Mouse (Mus musculus) myocyte (in vitro differentiated cells): ENCODE data around the gene Rnf216. TPM values are rescaled to one million over a fixed set of nuclear protein-coding genes. Genes with fewer than 3 reads are reported as not detected.

Experiments
- H3K27me3 ChIP-seq: one replicate; pipeline ENCODE4 v1.6.1; 2011; ENCODE audit not compliant: control insufficient read depth, insufficient read depth, insufficient read length
- H3K36me3 ChIP-seq: one replicate; pipeline ENCODE4 v1.6.1; 2011; ENCODE audit not compliant: control insufficient read depth, insufficient read depth
- H3K4me2 ChIP-seq: one replicate; pipeline ENCODE4 v1.6.1; 2011; ENCODE audit warnings: low read depth, control low read depth
- H3K4me3 ChIP-seq: one replicate; pipeline ENCODE4 v1.5.1; 2011; ENCODE audit warnings: mild to moderate bottlenecking, control low read depth, moderate library complexity
- H3K79me2 ChIP-seq: one replicate; pipeline ENCODE4 v1.6.1; 2011; ENCODE audit not compliant: control insufficient read depth, insufficient read depth
- H3ac ChIP-seq: one replicate; pipeline ENCODE4 v1.6.1; 2011; ENCODE audit not compliant: control insufficient read depth, insufficient read length
- CEBPB ChIP-seq: IDR thresholded peaks from 2 replicates; pipeline ENCODE4 v1.6.1; 2011; ENCODE audit warnings: mild to moderate bottlenecking, moderate library complexity; ENCODE audit not compliant: poor library complexity, insufficient read depth, severe bottlenecking
- E2F4 ChIP-seq: IDR thresholded peaks from one replicate; pipeline ENCODE4 v1.6.1; 2011; ENCODE audit warnings: mild to moderate bottlenecking, control low read depth, moderate library complexity; ENCODE audit not compliant: insufficient read depth
- MAX ChIP-seq: IDR thresholded peaks from one replicate; pipeline ENCODE4 v1.6.1; 2011; ENCODE audit warnings: low read depth, mild to moderate bottlenecking, control low read depth
- MYOD1 ChIP-seq, 3 experiments: IDR thresholded peaks; one replicate each; pipeline ENCODE4 v1.6.1; 2011; ENCODE audit warnings: control low read depth in 2 of 3, low read depth in 2 of 3, mild to moderate bottlenecking in 2 of 3, moderate library complexity in 1 of 3; ENCODE audit not compliant: insufficient read length in 2 of 3, control insufficient read depth in 1 of 3
- MYOG ChIP-seq, 3 experiments: IDR thresholded peaks; one replicate each; pipeline ENCODE4 v1.6.1; 2011; ENCODE audit warnings: control low read depth in 2 of 3, low read depth in 2 of 3, mild to moderate bottlenecking in 2 of 3; ENCODE audit not compliant: insufficient read length in 2 of 3, control insufficient read depth in 1 of 3, insufficient read depth in 1 of 3
- POLR2A ChIP-seq: IDR thresholded peaks from one replicate; pipeline ENCODE4 v1.6.1; 2011; ENCODE audit warnings: low read depth, mild to moderate bottlenecking, control low read depth, moderate library complexity; ENCODE audit not compliant: insufficient read length
- POLR2AphosphoS2 ChIP-seq: IDR thresholded peaks from one replicate; pipeline ENCODE4 v1.6.1; 2011; ENCODE audit warnings: low read depth, control low read depth; ENCODE audit not compliant: insufficient read length
- REST ChIP-seq: IDR thresholded peaks from one replicate; pipeline ENCODE4 v1.6.1; 2011; ENCODE audit warnings: mild to moderate bottlenecking, control low read depth, moderate library complexity; ENCODE audit not compliant: insufficient read depth, insufficient read length
- SRF ChIP-seq: IDR thresholded peaks from one replicate; pipeline ENCODE4 v1.6.1; 2011; ENCODE audit warnings: low read depth; ENCODE audit not compliant: control insufficient read depth, insufficient read length
- TCF12 ChIP-seq: IDR thresholded peaks from one replicate; pipeline ENCODE4 v1.6.1; 2011; ENCODE audit warnings: mild to moderate bottlenecking, control low read depth; ENCODE audit not compliant: poor library complexity, insufficient read depth, severe bottlenecking
- TCF3 ChIP-seq: IDR thresholded peaks from one replicate; pipeline ENCODE4 v1.6.1; 2011; ENCODE audit warnings: low read depth, control low read depth; ENCODE audit not compliant: insufficient read length
- USF1 ChIP-seq: IDR thresholded peaks from one replicate; pipeline ENCODE4 v1.6.1; 2011; ENCODE audit warnings: low read depth, mild to moderate bottlenecking, control low read depth, moderate library complexity
- polyA plus RNA-seq: library from polyadenylated mRNA; unstranded; fragments of >200 nt; fragmentation: generic; extraction: Trizol; gene quantifications from one replicate; pipeline ENCODE4 v1.2.1, GENCODE M21; 2012; ENCODE audit warnings: missing spikeins

The Rnf216 gene
- polyA plus RNA-seq, 1 experiment, result 15.9 TPM

GRCm38 (mm10) chr5:143056191-143056880, 56.5 kb downstream of the Rnf216 start:
- TF ChIP-seq POLR2A (no peak), CEBPB (no peak), USF1 (no peak), TCF3 (no peak), MYOG (IDR thresholded peaks at IDR 0.05; ENCODE audit: control insufficient read depth in 1 of 3, insufficient read depth in 1 of 3, insufficient read length in 2 of 3, low read depth in 2 of 3) (no peak), REST (no peak), TCF12 (no peak), MYOD1 (IDR thresholded peaks at IDR 0.05; ENCODE audit: control insufficient read depth in 1 of 3, insufficient read length in 2 of 3, low read depth in 2 of 3) (no peak), POLR2AphosphoS2 (no peak), MAX (no peak), E2F4 (no peak), SRF (no peak)
- Histone ChIP-seq H3K36me3 (no peaks in the 10 kb centered on the region), H3K79me2 (no peaks in the 10 kb centered on the region), H3K4me3 (no peak overlapping the region), H3K27me3 (no peaks in the 10 kb centered on the region), H3ac (no peak overlapping the region), H3K4me2 (no peak overlapping the region)

GRCm38 (mm10) chr5:143055501-143056125, 57.2 kb downstream of the Rnf216 start:
- Histone ChIP-seq H3K27me3 (no peaks in the 10 kb centered on the region), H3K36me3 (no peaks in the 10 kb centered on the region), H3K4me2 (no peak overlapping the region), H3K79me2 (no peaks in the 10 kb centered on the region), H3K4me3 (no peak overlapping the region), H3ac (no peak overlapping the region)
- TF ChIP-seq SRF (peak; percentile 84), TCF3 (no peak)

- no peaks in the 10 kb centered on the region for H3K27me3 ChIP-seq
- H3K36me3 ChIP-seq, result no peaks in the 10 kb centered on the region
- no peak overlapping the region for H3K4me3 ChIP-seq
- no peak overlapping the region for H3K4me2 ChIP-seq
- TF ChIP-seq CEBPB, result no peak
- TF ChIP-seq MYOG (IDR thresholded peaks at IDR 0.05; ENCODE audit: control insufficient read depth in 1 of 3, insufficient read depth in 1 of 3, insufficient read length in 2 of 3, low read depth in 2 of 3), result no peak
- TF ChIP-seq POLR2AphosphoS2, result no peak
- no peak for TF ChIP-seq SRF
- TF ChIP-seq E2F4, result no peak
- TF ChIP-seq REST, result no peak
- TF ChIP-seq POLR2A, result no peak
- no peak for TF ChIP-seq TCF12
- no peak for TF ChIP-seq TCF3
- TF ChIP-seq MYOD1 (IDR thresholded peaks at IDR 0.05; ENCODE audit: control insufficient read depth in 1 of 3, insufficient read length in 2 of 3, low read depth in 2 of 3), result no peak
- no peak for TF ChIP-seq USF1
- no peak for TF ChIP-seq MAX
- H3ac ChIP-seq, result no peak overlapping the region
- no peaks in the 10 kb centered on the region for H3K79me2 ChIP-seq
These were observed 58.1 kb downstream of the Rnf216 start for GRCm38 (mm10) chr5:143054703-143055102.

- Histone ChIP-seq H3K27me3 (no peaks in the 10 kb centered on the region), H3K36me3 (no peaks in the 10 kb centered on the region), H3K4me2 (no peak overlapping the region), H3ac (no peak overlapping the region), H3K4me3 (no peak overlapping the region), H3K79me2 (no peaks in the 10 kb centered on the region)
- TF ChIP-seq MAX (no peak), MYOD1 (IDR thresholded peaks at IDR 0.05; ENCODE audit: control insufficient read depth in 1 of 3, insufficient read length in 2 of 3, low read depth in 2 of 3) (peak; percentile 26 to 63 (median 60)), E2F4 (no peak), POLR2A (no peak), MYOG (IDR thresholded peaks at IDR 0.05; ENCODE audit: control insufficient read depth in 1 of 3, insufficient read depth in 1 of 3, insufficient read length in 2 of 3, low read depth in 2 of 3) (peak; percentile 25 to 73 (median 68))
These were observed 59.4 kb downstream of the Rnf216 start for GRCm38 (mm10) chr5:143053132-143053972.

GRCm38 (mm10) chr5:143052677-143053076, 60.1 kb downstream of the Rnf216 start:
- Histone ChIP-seq H3K36me3 (no peaks in the 10 kb centered on the region), H3ac (no peak overlapping the region), H3K4me2 (no peak overlapping the region), H3K4me3 (no peak overlapping the region), H3K27me3 (no peaks in the 10 kb centered on the region), H3K79me2 (no peaks in the 10 kb centered on the region)
- no peak for TF ChIP-seq CEBPB
- TF ChIP-seq POLR2A, result no peak
- no peak for TF ChIP-seq REST
- no peak for TF ChIP-seq SRF
- TF ChIP-seq POLR2AphosphoS2, result no peak
- TF ChIP-seq MAX, result no peak
- TF ChIP-seq MYOG (IDR thresholded peaks at IDR 0.05; ENCODE audit: control insufficient read depth in 1 of 3, insufficient read depth in 1 of 3, insufficient read length in 2 of 3, low read depth in 2 of 3), result no peak
- TF ChIP-seq TCF12, result no peak
- TF ChIP-seq E2F4, result no peak
- no peak for TF ChIP-seq TCF3
- no peak for TF ChIP-seq MYOD1 (IDR thresholded peaks at IDR 0.05; ENCODE audit: control insufficient read depth in 1 of 3, insufficient read length in 2 of 3, low read depth in 2 of 3)
- no peak for TF ChIP-seq USF1
